Mouse (Mus musculus) heart, embryonic 11.5 days (tissue): ENCODE results near the gene Prmt1. TPM values are rescaled to one million over a fixed set of nuclear protein-coding genes. Genes with fewer than 3 reads are reported as not detected.

Source experiments
- ATAC-seq: fragments of 200-750 bp; cut with Nextera tagmentation; replicated peaks from 2 replicates; pipeline ENCODE4 v1.8.0; 2017; ENCODE audit warnings: moderate library complexity; ENCODE audit not compliant: insufficient number of reproducible peaks, low FRiP score, low TSS enrichment
- H3K27ac ChIP-seq: fragments of 300-500 bp; sonication (generic); 2 replicates; pipeline ENCODE4 v1.5.1; 2014; ENCODE audit warnings: mild to moderate bottlenecking, low read depth, low read length
- H3K27me3 ChIP-seq: fragments of 300-500 bp; sonication (generic); 2 replicates; pipeline ENCODE4 v1.6.1; 2014; ENCODE audit warnings: mild to moderate bottlenecking, low read length, mixed read lengths; ENCODE audit not compliant: control insufficient read depth, insufficient read depth
- H3K36me3 ChIP-seq: fragments of 300-500 bp; sonication (generic); 2 replicates; pipeline ENCODE4 v1.6.1; 2014; ENCODE audit warnings: mild to moderate bottlenecking, low read length, moderate library complexity, mixed read lengths; ENCODE audit not compliant: control insufficient read depth, insufficient read depth
- H3K4me1 ChIP-seq: fragments of 300-500 bp; sonication (generic); 2 replicates; pipeline ENCODE4 v1.6.1; 2014; ENCODE audit warnings: low read length; ENCODE audit not compliant: control insufficient read depth, insufficient read depth
- H3K4me2 ChIP-seq: fragments of 300-500 bp; sonication (generic); 2 replicates; pipeline ENCODE4 v1.6.1; 2014; ENCODE audit warnings: mild to moderate bottlenecking, moderate library complexity
- H3K4me3 ChIP-seq: fragments of 300-500 bp; sonication (generic); 2 replicates; pipeline ENCODE4 v1.5.1; 2014; ENCODE audit warnings: low read depth, low read length
- H3K9ac ChIP-seq: fragments of 300-500 bp; sonication (generic); 2 replicates; pipeline ENCODE4 v1.6.1; 2014; ENCODE audit warnings: mild to moderate bottlenecking, low read depth, low read length, moderate library complexity
- H3K9me3 ChIP-seq: fragments of 300-500 bp; sonication (generic); replicated peaks from 2 replicates; pipeline ENCODE4 v1.6.1; 2016; ENCODE audit warnings: low read length; ENCODE audit not compliant: control insufficient read depth
- WGBS: fragments of 180-500 bp; shearing (Covaris S2); extraction: QIAGEN DNeasy Blood & Tissue Kit; methylation state at CpG from one replicate; pipeline ENCODE4 v1.1.7; 2014; ENCODE audit not compliant: insufficient replicate concordance; 5-methylcytosine and 5-hydroxymethylcytosine counted together
- polyA plus RNA-seq: library from polyadenylated mRNA; unstranded; fragments of >200 nt; fragmentation: Nextera tagmentation; extraction: Ambion mirVana; gene quantifications from 2 replicates; pipeline ENCODE4 v1.2.1, GENCODE M21; 2014

Gene Prmt1
- polyA plus RNA-seq, 1 experiment from 2014 or later: 179 TPM

DNA sequence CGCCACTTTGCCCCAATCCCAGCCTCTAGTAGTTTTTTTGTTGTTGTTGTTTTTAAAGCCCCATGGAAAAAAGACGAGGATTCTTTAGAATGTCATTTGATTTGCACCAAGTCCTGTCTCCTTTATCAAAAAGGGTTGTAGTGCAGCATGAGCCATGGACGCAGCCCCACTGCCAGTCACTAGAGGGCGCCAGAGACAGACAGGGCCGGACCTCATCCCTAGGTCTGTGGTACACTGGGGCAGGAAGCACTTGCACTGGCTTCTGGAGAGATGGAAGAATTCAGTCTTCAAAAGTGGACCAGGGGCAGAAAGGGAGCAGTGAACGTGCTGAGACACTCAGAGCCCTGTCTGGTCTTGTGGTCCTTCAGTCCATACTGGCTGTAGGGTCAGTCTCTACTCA, 3.3 kb downstream of the Prmt1 start:
- no peak overlapping the region for H3K4me3 ChIP-seq

DNA sequence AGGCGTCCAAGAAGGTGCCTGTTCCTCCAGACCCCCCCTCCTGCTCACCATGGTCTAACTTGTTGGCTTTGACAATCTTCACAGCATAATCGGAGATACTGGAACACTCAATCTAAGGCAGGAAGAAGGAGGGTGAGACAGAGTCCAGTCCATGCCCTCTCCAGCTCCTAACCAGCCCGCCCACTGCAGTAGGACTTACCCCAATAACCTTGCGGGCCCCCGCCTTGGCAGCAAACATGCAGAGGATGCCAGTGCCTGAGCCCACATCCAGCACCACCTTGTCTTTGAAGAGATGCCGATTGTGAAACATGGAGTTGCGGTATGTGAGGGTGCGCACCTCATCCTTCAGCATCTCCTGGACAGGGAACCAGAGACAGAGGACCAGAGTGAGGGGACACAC, 4.8 kb downstream of the Prmt1 start:
- Histone ChIP-seq H3K27ac (no peak overlapping the region), H3K27me3 (no peaks in the 10 kb centered on the region), H3K4me3 (no peak overlapping the region), H3K4me1 (peaks cover 14% of the 10 kb centered on the region), H3K9ac (no peak overlapping the region), H3K36me3 (peaks cover 56% of the 10 kb centered on the region), H3K4me2 (no peak overlapping the region), H3K9me3 (no peaks in the 10 kb centered on the region)
- WGBS: 93% methylated on average over 8 of the region's 8 CpGs
- no peak for ATAC-seq

More for the DNA sequence above, 3.3 kb downstream of the Prmt1 start:
- Histone ChIP-seq H3K27me3 (no peaks in the 10 kb centered on the region), H3K4me2 (peak overlapping the region; percentile 14; the same call in 1 of the 2 replicates), H3K4me1 (peaks cover 14% of the 10 kb centered on the region), H3K36me3 (peaks cover 41% of the 10 kb centered on the region), H3K9ac (no peak overlapping the region), H3K9me3 (no peaks in the 10 kb centered on the region), H3K27ac (no peak overlapping the region)
- 38% methylated on average over 6 of the region's 6 CpGs for WGBS
- ATAC-seq: no peak

DNA sequence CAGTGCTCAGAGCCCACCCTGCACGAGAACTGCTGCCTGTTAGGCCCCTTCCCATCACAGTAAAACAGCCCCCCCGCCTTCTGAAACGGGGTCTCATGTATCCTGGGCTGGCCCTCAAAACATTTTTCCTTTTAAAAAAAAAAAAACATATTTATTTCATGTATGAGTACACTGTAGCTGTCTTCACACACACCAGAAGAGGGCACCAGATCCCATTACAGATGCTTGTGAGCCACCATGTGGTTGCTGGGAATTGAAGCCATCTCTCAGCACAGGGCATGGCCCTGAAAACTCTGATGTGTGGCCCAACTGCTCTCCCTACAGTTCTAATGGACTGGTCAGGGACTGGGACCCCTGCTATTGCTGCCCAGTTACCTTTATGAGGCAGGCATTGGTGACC, 8.1 kb downstream of the Prmt1 start:
- no peak overlapping the region for H3K27ac ChIP-seq
- peaks cover 5% of the 10 kb centered on the region; the same call in 1 of the 2 replicates for H3K4me1 ChIP-seq
- no peak overlapping the region for H3K9ac ChIP-seq
- H3K36me3 ChIP-seq: peaks cover 59% of the 10 kb centered on the region
- H3K4me2 ChIP-seq: no peak overlapping the region
- no peak overlapping the region for H3K4me3 ChIP-seq
- H3K27me3 ChIP-seq: no peaks in the 10 kb centered on the region
- WGBS: 91% methylated on average over 3 of the region's 3 CpGs
- H3K9me3 ChIP-seq: no peaks in the 10 kb centered on the region
- no peak for ATAC-seq

DNA sequence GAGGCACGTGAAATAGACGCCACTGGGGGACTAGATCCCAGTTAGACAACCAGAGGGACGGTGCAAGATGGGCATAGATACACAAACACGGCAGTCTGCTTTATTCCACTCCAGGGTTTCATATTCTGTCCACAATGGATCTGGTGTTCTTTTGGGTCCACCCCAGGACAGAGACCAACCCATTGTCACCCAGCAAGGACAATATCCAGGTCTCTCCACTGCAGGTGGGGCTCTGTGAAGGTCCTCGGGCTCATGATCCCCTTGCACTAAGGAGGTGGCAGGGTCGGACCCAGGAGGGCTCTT, 11.3 kb downstream of the Prmt1 start:
- Histone ChIP-seq H3K4me3 (no peak overlapping the region), H3K27ac (no peak overlapping the region), H3K4me2 (peak overlapping the region; percentile 64), H3K9ac (no peak overlapping the region), H3K27me3 (no peaks in the 10 kb centered on the region), H3K36me3 (peaks cover 37% of the 10 kb centered on the region), H3K4me1 (peaks cover 9% of the 10 kb centered on the region; the same call in 1 of the 2 replicates), H3K9me3 (no peaks in the 10 kb centered on the region)
- no peak for ATAC-seq
- WGBS: 27% methylated on average over 6 of the region's 6 CpGs

DNA sequence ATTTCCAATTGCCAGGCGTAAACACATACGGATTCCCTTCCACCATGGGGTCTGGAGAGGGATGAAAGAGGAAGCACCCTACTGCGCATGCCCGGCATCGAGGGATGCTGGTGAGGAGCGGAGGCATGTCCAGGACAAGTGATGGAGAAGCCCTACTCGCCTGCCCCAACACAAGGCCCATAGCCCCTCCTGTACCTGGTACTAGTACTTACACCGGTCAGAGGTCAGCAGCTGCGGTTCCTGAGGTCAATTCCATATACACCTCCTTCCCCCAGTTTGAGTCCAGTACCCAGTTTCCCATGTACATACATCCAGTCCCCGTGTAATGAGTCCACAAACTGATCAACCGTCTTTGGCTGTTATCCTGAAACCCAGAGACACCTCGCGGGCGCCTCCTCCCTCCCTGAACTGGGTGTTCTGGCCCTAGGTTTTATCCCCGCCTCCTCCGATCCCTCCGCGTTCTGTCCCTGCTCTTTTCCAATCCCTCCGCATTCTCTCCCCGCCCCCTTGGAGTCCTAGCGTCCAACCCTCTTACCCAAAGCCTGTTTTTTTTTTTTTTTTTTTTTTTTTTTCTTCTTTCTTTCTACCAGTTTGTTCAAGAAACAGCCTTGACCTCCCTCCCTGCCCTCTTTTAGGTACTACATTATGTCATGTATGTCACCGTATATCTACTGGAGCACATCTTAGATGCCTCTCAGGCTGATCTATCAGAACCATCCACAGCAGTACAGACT, 11.8 kb downstream of the Prmt1 start, which contains the start of gene Cpt1c:
Gene Cpt1c, minus strand, starts transcription at position 469 of the 734 bp plus-strand sequence.
- Histone ChIP-seq H3K4me2 (peak within 1 kb of the TSS; percentile 64), H3K9me3 (no peaks in the 10 kb centered on the region), H3K27ac (peak within 1 kb of the TSS; percentile 8; the same call in 1 of the 2 replicates), H3K36me3 (peaks cover 32% of the 10 kb centered on the region), H3K4me3 (peak within 1 kb of the TSS; percentile 35), H3K9ac (peak within 1 kb of the TSS; percentile 23), H3K4me1 (peaks cover 9% of the 10 kb centered on the region; the same call in 1 of the 2 replicates), H3K27me3 (no peaks in the 10 kb centered on the region)
- ATAC-seq: no peak
- 4% methylated on average over 22 of the region's 22 CpGs for WGBS

DNA sequence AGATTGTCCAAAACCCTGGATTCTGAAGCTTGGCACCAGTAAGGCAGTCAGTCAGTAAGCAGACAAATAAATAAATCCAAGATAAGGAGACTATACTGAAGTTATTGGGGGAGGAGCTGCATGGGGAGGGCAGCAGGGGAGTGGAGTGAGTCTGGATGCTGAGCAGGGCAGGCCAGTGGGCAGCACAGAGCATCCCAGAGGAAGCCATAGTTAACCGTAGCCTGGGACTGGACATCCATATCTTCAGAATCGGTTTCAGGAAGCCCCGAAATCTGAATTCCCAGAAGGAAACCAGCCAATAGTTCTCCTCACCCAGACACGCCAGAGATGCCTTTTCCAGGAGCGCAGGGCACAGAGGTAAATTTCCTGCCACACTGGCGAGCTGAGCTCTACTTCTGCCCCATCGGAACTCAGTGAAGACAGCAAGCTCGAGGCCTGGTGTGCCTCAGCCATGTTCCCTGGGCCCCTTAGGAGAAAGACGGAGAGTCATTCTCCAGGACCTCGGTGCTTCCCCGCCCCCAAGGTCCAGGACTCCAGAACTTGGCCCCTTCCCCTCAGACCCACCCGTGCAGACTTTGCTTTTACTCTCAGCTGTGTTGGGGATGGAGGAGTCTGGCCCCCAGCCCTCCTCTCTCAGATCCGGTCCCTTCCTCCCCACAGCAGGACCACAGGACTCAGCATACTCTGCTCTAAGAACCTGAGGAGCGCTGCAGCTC, 12.8 kb downstream of the Prmt1 start:
- H3K9me3 ChIP-seq: no peaks in the 10 kb centered on the region
- H3K4me2 ChIP-seq: peak overlapping the region; percentile 64
- WGBS: 39% methylated on average over 14 of the region's 14 CpGs
- peak overlapping the region; percentile 35 for H3K4me3 ChIP-seq
- H3K36me3 ChIP-seq: peaks cover 23% of the 10 kb centered on the region
- H3K27me3 ChIP-seq: no peaks in the 10 kb centered on the region
- H3K9ac ChIP-seq: peak overlapping the region; percentile 46
- ATAC-seq: no peak
- H3K4me1 ChIP-seq: peaks cover 9% of the 10 kb centered on the region; the same call in 1 of the 2 replicates
- no peak overlapping the region for H3K27ac ChIP-seq

DNA sequence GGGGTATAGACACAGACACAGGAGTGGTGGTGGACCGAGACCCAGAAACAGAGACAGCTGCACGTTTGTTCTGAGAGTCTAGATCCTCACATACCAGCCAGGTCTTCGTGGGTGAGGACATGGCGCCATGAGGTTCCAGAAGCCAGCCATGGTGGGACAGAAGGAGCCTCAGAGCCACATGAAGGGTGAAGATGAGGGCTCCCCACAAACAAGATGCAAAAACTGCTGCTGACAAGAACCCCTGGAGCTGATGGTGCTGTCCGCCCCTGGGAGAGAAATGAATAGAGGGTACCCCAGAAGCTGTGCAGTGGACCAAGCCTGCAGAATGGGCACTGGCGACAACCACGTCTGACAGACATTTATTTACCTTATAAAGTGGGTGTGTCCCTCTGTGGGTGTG, 15.2 kb downstream of the Prmt1 start:
- Histone ChIP-seq H3K4me3 (peak overlapping the region; percentile 59), H3K27me3 (no peaks in the 10 kb centered on the region), H3K36me3 (no peaks in the 10 kb centered on the region), H3K27ac (no peak overlapping the region), H3K4me1 (peaks cover 9% of the 10 kb centered on the region; the same call in 1 of the 2 replicates), H3K4me2 (peak overlapping the region; percentile 65), H3K9me3 (no peaks in the 10 kb centered on the region), H3K9ac (no peak overlapping the region; the same call in 1 of the 2 replicates)
- WGBS: 72% methylated on average over 7 of the region's 7 CpGs
- ATAC-seq: no peak

DNA sequence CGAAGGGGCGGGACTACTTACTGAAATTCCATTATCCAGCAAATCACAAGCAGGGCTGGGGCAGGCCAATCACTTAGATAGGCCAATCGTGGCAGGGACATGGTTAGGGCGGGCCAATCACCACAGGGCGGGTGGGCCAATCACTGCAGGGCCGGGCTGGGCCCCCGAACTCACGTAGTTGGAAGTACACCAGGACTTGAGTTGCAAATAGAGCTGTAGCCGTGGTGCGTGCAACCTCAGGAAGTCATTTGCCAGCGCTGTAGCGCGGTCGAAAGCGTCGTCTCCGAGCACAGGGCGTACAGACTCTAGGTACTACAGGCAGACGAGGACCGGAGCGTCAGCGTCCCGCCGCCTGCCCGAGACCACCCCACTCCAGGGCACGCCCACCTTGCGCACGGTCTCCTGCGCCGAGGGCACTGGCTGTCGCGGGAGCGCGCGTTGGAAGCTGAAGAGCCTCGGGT, 16.1 kb downstream of the Prmt1 start:
- H3K4me3 ChIP-seq: peak overlapping the region; percentile 59
- H3K9me3 ChIP-seq: no peaks in the 10 kb centered on the region
- H3K27ac ChIP-seq: peak overlapping the region; percentile 79; the same call in 1 of the 2 replicates
- peak overlapping the region; percentile 65 for H3K4me2 ChIP-seq
- peak; percentile 93 for ATAC-seq
- H3K9ac ChIP-seq: peak overlapping the region; percentile 71
- H3K27me3 ChIP-seq: no peaks in the 10 kb centered on the region
- under 1% methylated on average over 36 of the region's 36 CpGs for WGBS
- peaks cover 9% of the 10 kb centered on the region; the same call in 1 of the 2 replicates for H3K4me1 ChIP-seq
- no peaks in the 10 kb centered on the region; the same call in 1 of the 2 replicates for H3K36me3 ChIP-seq
